Mouse (Mus musculus): ENCODE data around the gene 1700029I15Rik. TPM values are rescaled to one million over a fixed set of nuclear protein-coding genes. Genes with fewer than 3 reads are reported as not detected.

The 1700029I15Rik gene
- polyA plus RNA-seq, 1 experiment = 0.41 TPM

DNA sequence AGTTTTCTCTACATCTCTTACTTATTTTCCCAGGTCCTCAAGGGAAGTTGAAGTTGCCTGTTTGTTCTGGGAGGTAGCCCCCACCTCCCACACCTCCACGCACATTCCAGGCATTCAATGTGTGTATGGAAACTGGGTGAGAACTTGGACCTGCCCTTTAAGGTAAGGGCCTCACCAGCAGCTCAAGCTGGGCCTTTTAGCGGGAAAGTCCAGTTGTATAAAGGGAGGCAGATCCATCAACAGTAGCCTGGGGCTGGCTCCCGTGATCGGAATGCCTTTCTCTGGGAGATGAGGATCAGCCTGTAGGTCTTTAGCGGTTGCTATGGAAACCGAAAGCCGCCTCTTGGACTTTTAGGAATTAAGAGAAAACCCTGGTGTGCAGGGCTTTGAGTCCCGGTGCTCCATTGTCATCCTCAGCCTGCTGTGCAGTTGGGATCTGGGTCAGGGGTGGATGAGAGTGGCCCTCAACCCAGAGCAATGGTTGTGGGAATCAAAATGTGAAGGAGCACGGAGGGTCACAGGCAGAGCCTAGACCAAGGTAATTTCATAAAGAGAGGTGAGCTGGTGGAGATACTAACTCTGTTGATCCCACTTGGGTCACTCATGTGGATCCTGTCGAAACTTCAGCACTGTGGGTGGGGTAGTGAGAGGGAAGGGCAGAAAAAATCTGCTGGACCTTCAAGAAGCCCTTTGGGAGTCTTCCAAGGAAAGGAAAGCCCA, 10.2 kb upstream of the 1700029I15Rik start:
- Histone ChIP-seq H3K9me3 (ENCODE audit: control insufficient read depth, low read length) (no peaks in the 10 kb centered on the region), H3K4me1 (ENCODE audit: control insufficient read depth) (peaks cover 29% of the 10 kb centered on the region), H3K4me3 (replicated peaks) (no peak overlapping the region), H3K27me3 (ENCODE audit: control insufficient read depth) (peaks cover 59% of the 10 kb centered on the region), H3K36me3 (ENCODE audit: control insufficient read depth) (peaks cover 7% of the 10 kb centered on the region)
- TF ChIP-seq GATA1 (IDR thresholded peaks at IDR 0.05; ENCODE audit: low read length) (no peak), TAL1 (IDR thresholded peaks at IDR 0.05; ENCODE audit: low read length) (no peak)

DNA sequence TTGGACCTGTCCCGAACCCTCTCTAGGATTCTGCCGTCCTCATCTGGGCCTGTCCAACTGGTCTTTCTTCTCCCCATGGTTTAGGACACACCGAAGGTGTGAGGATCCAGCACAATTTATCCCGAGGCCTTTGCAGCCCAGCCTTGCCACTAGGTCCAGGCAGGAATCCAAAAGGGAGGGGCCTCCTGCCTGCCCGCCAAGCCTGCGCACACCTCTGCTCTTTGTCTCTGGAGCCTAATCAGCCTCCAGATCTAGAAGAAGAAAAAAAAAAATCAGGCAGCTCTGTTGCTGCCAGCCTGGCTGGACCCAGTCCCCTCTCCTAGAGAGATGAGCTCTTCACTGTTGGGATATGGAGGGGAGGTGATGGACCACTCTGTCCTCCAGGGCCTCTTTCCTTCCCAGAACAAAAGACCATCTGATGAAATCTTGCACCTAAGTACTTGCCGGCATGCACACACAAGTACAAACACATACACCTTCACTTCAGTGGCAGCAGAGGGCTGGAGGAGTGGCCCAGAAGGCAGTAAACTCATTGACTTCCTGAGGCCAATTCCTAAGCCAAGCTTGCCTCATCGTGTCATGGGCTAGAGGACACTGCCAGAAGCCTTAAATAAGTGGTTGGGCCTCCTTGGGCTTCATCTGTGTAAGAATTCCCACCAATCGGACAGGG, 9.4 kb upstream of the 1700029I15Rik start:
- TF ChIP-seq GATA1 (IDR thresholded peaks at IDR 0.05; ENCODE audit: low read length) (no peak), TAL1 (IDR thresholded peaks at IDR 0.05; ENCODE audit: low read length) (no peak)
- peaks cover 55% of the 10 kb centered on the region for H3K27me3 ChIP-seq (ENCODE audit: control insufficient read depth)
- peaks cover 31% of the 10 kb centered on the region for H3K4me1 ChIP-seq (ENCODE audit: control insufficient read depth)
- no peak overlapping the region for H3K4me3 ChIP-seq (replicated peaks)
- H3K9me3 ChIP-seq (ENCODE audit: control insufficient read depth, low read length) = no peaks in the 10 kb centered on the region
- peaks cover 14% of the 10 kb centered on the region for H3K36me3 ChIP-seq (ENCODE audit: control insufficient read depth)

DNA sequence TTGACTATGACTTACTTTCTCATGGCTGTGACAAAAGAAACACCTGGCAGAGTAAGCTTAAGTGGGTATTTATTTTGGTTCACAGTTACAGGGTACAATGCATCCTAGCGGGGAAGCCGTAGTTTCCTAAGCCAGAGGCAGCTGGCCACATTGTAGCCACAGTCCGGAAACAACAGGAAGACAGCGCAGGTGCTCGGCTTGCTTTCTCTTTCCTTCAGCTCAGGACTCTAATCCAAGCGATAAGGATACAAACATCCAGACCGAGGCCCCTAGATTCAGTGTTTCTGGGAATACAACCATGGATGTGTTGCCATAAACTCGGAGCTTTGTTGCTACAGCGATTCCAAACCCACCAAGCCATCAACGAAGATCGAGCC, 8.9 kb upstream of the 1700029I15Rik start:
- no peak for TF ChIP-seq TAL1 (IDR thresholded peaks at IDR 0.05; ENCODE audit: low read length)
- no peak for TF ChIP-seq GATA1 (IDR thresholded peaks at IDR 0.05; ENCODE audit: low read length)
- no peak overlapping the region for H3K4me3 ChIP-seq (replicated peaks)
- peaks cover 20% of the 10 kb centered on the region for H3K36me3 ChIP-seq (ENCODE audit: control insufficient read depth)
- H3K4me1 ChIP-seq (ENCODE audit: control insufficient read depth) = peaks cover 31% of the 10 kb centered on the region
- H3K9me3 ChIP-seq (ENCODE audit: control insufficient read depth, low read length) = no peaks in the 10 kb centered on the region
- peaks cover 54% of the 10 kb centered on the region for H3K27me3 ChIP-seq (ENCODE audit: control insufficient read depth)

GRCm38 (mm10) chr2:92374514-92374913, 7.8 kb upstream of the 1700029I15Rik start, which contains the start of the genes Pex16 and Large2:
Pex16 (plus strand) TSS chr2:92374676.
Large2 (minus strand) TSS chr2:92374869.
- H3K4me3 ChIP-seq (replicated peaks) = peak within 1 kb of the TSS; percentile 81
- H3K36me3 ChIP-seq (ENCODE audit: control insufficient read depth) = peaks cover 30% of the 10 kb centered on the region
- no peaks in the 10 kb centered on the region for H3K9me3 ChIP-seq (ENCODE audit: control insufficient read depth, low read length)
- H3K4me1 ChIP-seq (ENCODE audit: control insufficient read depth) = peaks cover 31% of the 10 kb centered on the region
- TF ChIP-seq GATA1 (IDR thresholded peaks at IDR 0.05; ENCODE audit: low read length) = no peak
- TF ChIP-seq TAL1 (IDR thresholded peaks at IDR 0.05; ENCODE audit: low read length) = no peak
- H3K27me3 ChIP-seq (ENCODE audit: control insufficient read depth) = peaks cover 44% of the 10 kb centered on the region

DNA sequence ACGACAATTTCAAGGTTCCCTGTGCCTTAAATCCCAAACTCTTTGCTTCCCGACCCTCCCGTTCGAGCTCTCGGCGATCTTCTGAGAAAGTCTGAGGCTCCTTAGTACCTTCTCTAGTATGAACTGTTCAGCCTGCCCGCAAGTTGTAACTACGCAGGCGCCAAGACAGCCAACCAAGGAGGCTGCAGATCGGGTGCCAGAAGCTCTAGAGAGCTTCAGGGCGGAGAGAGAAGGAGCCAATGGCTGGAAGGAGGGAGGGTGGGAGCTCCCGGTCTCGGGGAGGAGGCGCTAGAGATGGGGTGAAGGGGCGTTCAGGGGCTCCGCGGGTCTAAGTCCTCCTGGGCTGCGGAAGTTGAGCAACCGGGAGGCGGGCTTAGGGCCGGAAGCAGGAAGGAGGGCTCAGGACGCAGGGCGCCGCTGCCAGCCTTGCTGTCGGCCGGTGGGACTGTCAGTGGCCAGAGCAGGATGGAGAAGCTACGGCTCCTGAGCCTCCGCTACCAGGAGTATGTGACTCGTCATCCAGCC, 7.2 kb upstream of the 1700029I15Rik start:
- H3K4me3 ChIP-seq (replicated peaks) = peak overlapping the region; percentile 81
- H3K9me3 ChIP-seq (ENCODE audit: control insufficient read depth, low read length) = no peaks in the 10 kb centered on the region
- peaks cover 37% of the 10 kb centered on the region for H3K36me3 ChIP-seq (ENCODE audit: control insufficient read depth)
- peaks cover 31% of the 10 kb centered on the region for H3K4me1 ChIP-seq (ENCODE audit: control insufficient read depth)
- H3K27me3 ChIP-seq (ENCODE audit: control insufficient read depth) = peaks cover 38% of the 10 kb centered on the region
- TF ChIP-seq TAL1 (IDR thresholded peaks at IDR 0.05; ENCODE audit: low read length) (no peak), GATA1 (IDR thresholded peaks at IDR 0.05; ENCODE audit: low read length) (no peak)

DNA sequence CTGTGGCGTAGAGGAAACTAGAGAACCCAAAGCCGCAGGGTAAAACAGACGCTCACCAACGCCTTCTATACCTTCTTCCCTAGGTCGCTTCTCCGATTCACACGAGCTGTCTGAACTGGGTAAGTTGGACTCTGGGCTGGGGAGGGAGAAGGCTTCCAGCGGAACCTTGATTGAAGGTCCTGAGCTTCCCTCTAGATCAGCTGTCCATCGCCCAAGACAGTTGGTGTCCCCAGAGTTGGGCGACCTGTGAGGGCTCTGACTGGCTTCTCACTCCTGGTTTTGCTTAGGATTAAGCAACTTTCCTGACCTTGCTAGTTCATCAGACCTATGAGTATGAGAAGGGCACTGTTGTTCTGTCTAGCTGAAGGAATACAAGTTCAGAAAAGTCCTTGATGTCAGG, 6.5 kb upstream of the 1700029I15Rik start:
- Histone ChIP-seq H3K36me3 (ENCODE audit: control insufficient read depth) (peaks cover 43% of the 10 kb centered on the region), H3K27me3 (ENCODE audit: control insufficient read depth) (peaks cover 31% of the 10 kb centered on the region), H3K9me3 (ENCODE audit: control insufficient read depth, low read length) (no peaks in the 10 kb centered on the region), H3K4me3 (replicated peaks) (peak overlapping the region; percentile 81), H3K4me1 (ENCODE audit: control insufficient read depth) (peaks cover 29% of the 10 kb centered on the region)
- TF ChIP-seq TAL1 (IDR thresholded peaks at IDR 0.05; ENCODE audit: low read length) (no peak), GATA1 (IDR thresholded peaks at IDR 0.05; ENCODE audit: low read length) (no peak)

- Histone ChIP-seq H3K4me1 (ENCODE audit: control insufficient read depth) (peaks cover 27% of the 10 kb centered on the region), H3K4me3 (replicated peaks) (peak overlapping the region; percentile 81), H3K36me3 (ENCODE audit: control insufficient read depth) (peaks cover 48% of the 10 kb centered on the region), H3K27me3 (ENCODE audit: control insufficient read depth) (peaks cover 26% of the 10 kb centered on the region), H3K9me3 (ENCODE audit: control insufficient read depth, low read length) (no peaks in the 10 kb centered on the region)
- TF ChIP-seq TAL1 (IDR thresholded peaks at IDR 0.05; ENCODE audit: low read length) (no peak), GATA1 (IDR thresholded peaks at IDR 0.05; ENCODE audit: low read length) (no peak)
Observed at GRCm38 (mm10) chr2:92376300-92376699, 6.0 kb upstream of the 1700029I15Rik start.

GRCm38 (mm10) chr2:92377320-92377719, 5.0 kb upstream of the 1700029I15Rik start:
- TF ChIP-seq TAL1 (IDR thresholded peaks at IDR 0.05; ENCODE audit: low read length) (no peak), GATA1 (IDR thresholded peaks at IDR 0.05; ENCODE audit: low read length) (no peak)
- peaks cover 58% of the 10 kb centered on the region for H3K36me3 ChIP-seq (ENCODE audit: control insufficient read depth)
- no peak overlapping the region for H3K4me3 ChIP-seq (replicated peaks)

GRCm38 (mm10) chr2:92379783-92380494, 2.4 kb upstream of the 1700029I15Rik start:
- TF ChIP-seq TAL1 (IDR thresholded peaks at IDR 0.05; ENCODE audit: low read length) = no peak
- TF ChIP-seq GATA1 (IDR thresholded peaks at IDR 0.05; ENCODE audit: low read length) = no peak
- H3K36me3 ChIP-seq (ENCODE audit: control insufficient read depth) = peaks cover 73% of the 10 kb centered on the region
- H3K4me1 ChIP-seq (ENCODE audit: control insufficient read depth) = peaks cover 27% of the 10 kb centered on the region
- H3K27me3 ChIP-seq (ENCODE audit: control insufficient read depth) = no peaks in the 10 kb centered on the region
- no peaks in the 10 kb centered on the region for H3K9me3 ChIP-seq (ENCODE audit: control insufficient read depth, low read length)
- no peak overlapping the region for H3K4me3 ChIP-seq (replicated peaks)

More at GRCm38 (mm10) chr2:92377320-92377719, 5.0 kb upstream of the 1700029I15Rik start:
- peaks cover 27% of the 10 kb centered on the region for H3K4me1 ChIP-seq (ENCODE audit: control insufficient read depth)
- no peaks in the 10 kb centered on the region for H3K9me3 ChIP-seq (ENCODE audit: control insufficient read depth, low read length)
- peaks cover 16% of the 10 kb centered on the region for H3K27me3 ChIP-seq (ENCODE audit: control insufficient read depth)

All from erythroblast, embryonic 14.5 days (primary cell).